Mouse (Mus musculus): ENCODE data around the gene Grm5. TPM values are rescaled to one million over a fixed set of nuclear protein-coding genes. Genes with fewer than 3 reads are reported as not detected.

Gene Grm5
- polyA plus RNA-seq, 1 experiment from 2014 or later, result 0.10 TPM

GRCm38 (mm10) chr7:87635530-87635929 lies 51.6 kb downstream of the Grm5 start:
- Histone ChIP-seq H3K9me3 (replicated peaks; ENCODE audit: control insufficient read depth, low read length) (no peaks in the 10 kb centered on the region), H3K36me3 (replicated peaks; ENCODE audit: control insufficient read depth, insufficient read depth, low read depth, low read length) (no peaks in the 10 kb centered on the region), H3K27ac (replicated peaks; ENCODE audit: low read depth, low read length) (no peak overlapping the region), H3K4me3 (ENCODE audit: low read depth, low read length) (no peak overlapping the region), H3K27me3 (ENCODE audit: control insufficient read depth, insufficient read depth, low read length) (no peaks in the 10 kb centered on the region), H3K4me2 (ENCODE audit: low read depth, low read length) (no peak overlapping the region), H3K4me1 (ENCODE audit: control insufficient read depth, insufficient read depth, low read length) (no peaks in the 10 kb centered on the region), H3K9ac (replicated peaks; ENCODE audit: low read length) (no peak overlapping the region)
- ATAC-seq (replicated peaks; ENCODE audit: insufficient number of reproducible peaks, low FRiP score, low TSS enrichment, low read depth), result no peak
- DNase-seq (ENCODE audit: low spot score), result no peak
- 53% methylated on average over 1 of the region's 1 CpGs for WGBS

- Histone ChIP-seq H3K27me3 (ENCODE audit: control insufficient read depth, insufficient read depth, low read length) (no peaks in the 10 kb centered on the region), H3K4me1 (ENCODE audit: control insufficient read depth, insufficient read depth, low read length) (no peaks in the 10 kb centered on the region), H3K4me3 (ENCODE audit: low read depth, low read length) (no peak overlapping the region), H3K9me3 (replicated peaks; ENCODE audit: control insufficient read depth, low read length) (no peaks in the 10 kb centered on the region), H3K4me2 (ENCODE audit: low read depth, low read length) (no peak overlapping the region), H3K36me3 (replicated peaks; ENCODE audit: control insufficient read depth, insufficient read depth, low read depth, low read length) (no peaks in the 10 kb centered on the region), H3K9ac (replicated peaks; ENCODE audit: low read length) (no peak overlapping the region), H3K27ac (replicated peaks; ENCODE audit: low read depth, low read length) (no peak overlapping the region)
- DNase-seq (ENCODE audit: low spot score), result no peak
- 82% methylated on average over 3 of the region's 3 CpGs for WGBS
- ATAC-seq (replicated peaks; ENCODE audit: insufficient number of reproducible peaks, low FRiP score, low TSS enrichment, low read depth), result no peak
Observed at GRCm38 (mm10) chr7:87650610-87651009, 66.6 kb downstream of the Grm5 start.

- H3K27me3 ChIP-seq (ENCODE audit: control insufficient read depth, insufficient read depth, low read length), result no peaks in the 10 kb centered on the region
- DNase-seq (ENCODE audit: low spot score) (no peak), ATAC-seq (replicated peaks; ENCODE audit: insufficient number of reproducible peaks, low FRiP score, low TSS enrichment, low read depth) (no peak)
- H3K27ac ChIP-seq (replicated peaks; ENCODE audit: low read depth, low read length), result no peak overlapping the region
- 53% methylated on average over 3 of the region's 3 CpGs for WGBS
- H3K9ac ChIP-seq (replicated peaks; ENCODE audit: low read length), result no peak overlapping the region
- H3K4me3 ChIP-seq (ENCODE audit: low read depth, low read length), result no peak overlapping the region
- H3K9me3 ChIP-seq (replicated peaks; ENCODE audit: control insufficient read depth, low read length), result no peaks in the 10 kb centered on the region
- no peaks in the 10 kb centered on the region for H3K4me1 ChIP-seq (ENCODE audit: control insufficient read depth, insufficient read depth, low read length)
- no peak overlapping the region for H3K4me2 ChIP-seq (ENCODE audit: low read depth, low read length)
- no peaks in the 10 kb centered on the region for H3K36me3 ChIP-seq (replicated peaks; ENCODE audit: control insufficient read depth, insufficient read depth, low read depth, low read length)
Observed at GRCm38 (mm10) chr7:87661794-87662193, 77.8 kb downstream of the Grm5 start.

- no peak overlapping the region for H3K4me3 ChIP-seq (ENCODE audit: low read depth, low read length)
- no peaks in the 10 kb centered on the region for H3K36me3 ChIP-seq (replicated peaks; ENCODE audit: control insufficient read depth, insufficient read depth, low read depth, low read length)
- no peaks in the 10 kb centered on the region for H3K4me1 ChIP-seq (ENCODE audit: control insufficient read depth, insufficient read depth, low read length)
- ATAC-seq (replicated peaks; ENCODE audit: insufficient number of reproducible peaks, low FRiP score, low TSS enrichment, low read depth) (no peak), DNase-seq (ENCODE audit: low spot score) (no peak)
- H3K27ac ChIP-seq (replicated peaks; ENCODE audit: low read depth, low read length), result no peak overlapping the region
- 80% methylated on average over 2 of the region's 2 CpGs for WGBS
- H3K9me3 ChIP-seq (replicated peaks; ENCODE audit: control insufficient read depth, low read length), result no peaks in the 10 kb centered on the region
- no peak overlapping the region for H3K4me2 ChIP-seq (ENCODE audit: low read depth, low read length)
- no peak overlapping the region for H3K9ac ChIP-seq (replicated peaks; ENCODE audit: low read length)
- no peaks in the 10 kb centered on the region for H3K27me3 ChIP-seq (ENCODE audit: control insufficient read depth, insufficient read depth, low read length)
Observed at GRCm38 (mm10) chr7:87664041-87664440, 80.1 kb downstream of the Grm5 start.

GRCm38 (mm10) chr7:87716393-87716792 lies 132.4 kb downstream of the Grm5 start:
- Histone ChIP-seq H3K4me1 (ENCODE audit: control insufficient read depth, insufficient read depth, low read length) (no peaks in the 10 kb centered on the region), H3K4me2 (ENCODE audit: low read depth, low read length) (no peak overlapping the region), H3K36me3 (replicated peaks; ENCODE audit: control insufficient read depth, insufficient read depth, low read depth, low read length) (no peaks in the 10 kb centered on the region), H3K27ac (replicated peaks; ENCODE audit: low read depth, low read length) (no peak overlapping the region), H3K9me3 (replicated peaks; ENCODE audit: control insufficient read depth, low read length) (no peaks in the 10 kb centered on the region), H3K9ac (replicated peaks; ENCODE audit: low read length) (no peak overlapping the region), H3K27me3 (ENCODE audit: control insufficient read depth, insufficient read depth, low read length) (no peaks in the 10 kb centered on the region), H3K4me3 (ENCODE audit: low read depth, low read length) (no peak overlapping the region)
- 72% methylated on average over 1 of the region's 1 CpGs for whole genome bisulfite sequencing
- no peak for ATAC-seq (replicated peaks; ENCODE audit: insufficient number of reproducible peaks, low FRiP score, low TSS enrichment, low read depth)
- no peak for DNase-seq (ENCODE audit: low spot score)

- no peak for ATAC-seq (replicated peaks; ENCODE audit: insufficient number of reproducible peaks, low FRiP score, low TSS enrichment, low read depth)
- H3K4me1 ChIP-seq (ENCODE audit: control insufficient read depth, insufficient read depth, low read length), result no peaks in the 10 kb centered on the region
- H3K27ac ChIP-seq (replicated peaks; ENCODE audit: low read depth, low read length), result no peak overlapping the region
- no peak overlapping the region for H3K9ac ChIP-seq (replicated peaks; ENCODE audit: low read length)
- no peaks in the 10 kb centered on the region for H3K9me3 ChIP-seq (replicated peaks; ENCODE audit: control insufficient read depth, low read length)
- no peaks in the 10 kb centered on the region for H3K36me3 ChIP-seq (replicated peaks; ENCODE audit: control insufficient read depth, insufficient read depth, low read depth, low read length)
- H3K4me3 ChIP-seq (ENCODE audit: low read depth, low read length), result no peak overlapping the region
- no peaks in the 10 kb centered on the region for H3K27me3 ChIP-seq (ENCODE audit: control insufficient read depth, insufficient read depth, low read length)
- no peak overlapping the region for H3K4me2 ChIP-seq (ENCODE audit: low read depth, low read length)
- DNase-seq (ENCODE audit: low spot score), result no peak
- 64% methylated on average over 1 of the region's 1 CpGs for WGBS
Observed at GRCm38 (mm10) chr7:87718631-87719030, 134.7 kb downstream of the Grm5 start.

- Histone ChIP-seq H3K4me1 (ENCODE audit: control insufficient read depth, insufficient read depth, low read length) (no peaks in the 10 kb centered on the region), H3K36me3 (replicated peaks; ENCODE audit: control insufficient read depth, insufficient read depth, low read depth, low read length) (no peaks in the 10 kb centered on the region), H3K4me3 (ENCODE audit: low read depth, low read length) (no peak overlapping the region), H3K4me2 (ENCODE audit: low read depth, low read length) (no peak overlapping the region), H3K9me3 (replicated peaks; ENCODE audit: control insufficient read depth, low read length) (no peaks in the 10 kb centered on the region), H3K9ac (replicated peaks; ENCODE audit: low read length) (no peak overlapping the region), H3K27me3 (ENCODE audit: control insufficient read depth, insufficient read depth, low read length) (no peaks in the 10 kb centered on the region), H3K27ac (replicated peaks; ENCODE audit: low read depth, low read length) (no peak overlapping the region)
- DNase-seq (ENCODE audit: low spot score) (no peak), ATAC-seq (replicated peaks; ENCODE audit: insufficient number of reproducible peaks, low FRiP score, low TSS enrichment, low read depth) (no peak)
Observed at GRCm38 (mm10) chr7:87734511-87734910, 150.5 kb downstream of the Grm5 start.

GRCm38 (mm10) chr7:87761945-87762344 lies 178.0 kb downstream of the Grm5 start:
- no peak overlapping the region for H3K9ac ChIP-seq (replicated peaks; ENCODE audit: low read length)
- no peak overlapping the region for H3K27ac ChIP-seq (replicated peaks; ENCODE audit: low read depth, low read length)
- no peaks in the 10 kb centered on the region for H3K36me3 ChIP-seq (replicated peaks; ENCODE audit: control insufficient read depth, insufficient read depth, low read depth, low read length)
- no peak for ATAC-seq (replicated peaks; ENCODE audit: insufficient number of reproducible peaks, low FRiP score, low TSS enrichment, low read depth)
- no peak for DNase-seq (ENCODE audit: low spot score)
- no peak overlapping the region for H3K4me2 ChIP-seq (ENCODE audit: low read depth, low read length)
- H3K9me3 ChIP-seq (replicated peaks; ENCODE audit: control insufficient read depth, low read length), result no peaks in the 10 kb centered on the region
- 57% methylated on average over 2 of the region's 2 CpGs for WGBS
- no peaks in the 10 kb centered on the region for H3K27me3 ChIP-seq (ENCODE audit: control insufficient read depth, insufficient read depth, low read length)
- H3K4me1 ChIP-seq (ENCODE audit: control insufficient read depth, insufficient read depth, low read length), result no peaks in the 10 kb centered on the region
- no peak overlapping the region for H3K4me3 ChIP-seq (ENCODE audit: low read depth, low read length)
